Mouse (Mus musculus) thymus, adult 2 months (tissue): ENCODE data around the gene Haus7.
"Not testable (repeated sequence)": the region's sequence is repeated elsewhere in the genome, so short reads cannot be mapped to it uniquely, and the experiment has no call there.

ENCODE experiments used
- CTCF ChIP-seq: fragments of 200-500 bp; IDR thresholded peaks from 2 replicates; pipeline ENCODE4 v1.5.1; 2012; ENCODE audit warnings: mild to moderate bottlenecking, control low read depth, low read length, moderate library complexity, borderline replicate concordance; ENCODE audit not compliant: control insufficient read depth, poor library complexity, insufficient read depth; ENCODE audit errors: extremely low read depth
- POLR2A ChIP-seq: fragments of 200-500 bp; IDR thresholded peaks from 2 replicates; pipeline ENCODE4 v1.6.1; 2012; ENCODE audit warnings: mild to moderate bottlenecking, low read length, control low read depth, moderate library complexity; ENCODE audit not compliant: control insufficient read depth, poor library complexity, insufficient read depth; ENCODE audit errors: extremely low read depth

DNA sequence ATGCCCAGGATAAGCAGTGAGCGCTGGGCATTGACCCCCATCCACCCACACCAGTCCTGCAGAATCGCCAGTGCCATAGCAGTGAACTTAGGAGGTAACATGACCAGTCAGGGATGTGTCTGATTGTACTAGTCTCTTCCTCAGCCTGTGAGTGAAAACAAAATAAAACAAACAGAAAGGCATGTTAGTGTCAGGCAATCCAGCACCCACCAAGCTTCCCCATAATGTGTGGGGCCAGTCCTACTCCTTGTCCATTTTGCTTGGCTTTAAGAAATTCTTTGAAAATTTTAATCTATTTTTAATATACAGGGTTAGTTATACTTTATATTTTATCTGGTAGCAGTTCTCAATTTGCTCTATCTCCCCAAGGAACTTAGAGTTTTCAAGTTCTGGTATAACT, 60.2 kb downstream of the Haus7 start, which contains the start of gene Gm18336:
- TF ChIP-seq CTCF, POLR2A: not testable (repeated sequence)
